Mouse (Mus musculus): ENCODE results near the gene Gm8082.
"Not testable (repeated sequence)": the region's sequence is repeated elsewhere in the genome, so short reads cannot be mapped to it uniquely, and the experiment has no call there.

Gene Gm8082

GRCm38 (mm10) chr14:42993524-42993923, at the start of gene Gm8082:
Gm8082 (minus strand) TSS chr14:42993624.
- not testable (repeated sequence) for DNase-seq (ENCODE audit: low read depth, low spot score)

DNA sequence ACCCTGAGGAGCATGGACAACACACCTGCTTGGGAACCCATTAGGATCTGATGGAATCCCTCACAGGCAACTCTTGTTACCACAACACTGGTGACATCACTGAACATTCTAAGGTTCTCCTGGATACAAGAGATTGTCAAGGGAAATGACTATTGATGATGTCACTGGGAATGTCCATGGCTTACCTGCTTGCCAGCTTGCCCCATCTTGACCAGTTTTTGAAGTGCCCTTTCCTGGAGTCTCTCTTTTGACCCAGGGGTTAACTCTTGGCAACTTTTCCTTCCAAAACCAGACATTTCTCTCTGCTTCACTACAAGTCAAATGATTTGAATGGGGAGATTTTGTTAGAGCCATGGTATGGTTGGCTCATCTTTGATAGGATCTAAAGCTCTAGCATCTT, 22.1 kb upstream of the Gm8082 start, which contains the start of gene Gm10376:
Gm10376 (minus strand) TSS at position 101 of the 400 bp plus-strand sequence.
- not testable (repeated sequence) for DNase-seq (ENCODE audit: low read depth, low spot score)
